Mouse (Mus musculus): ENCODE results near the gene Ambra1. TPM values are rescaled to one million over a fixed set of nuclear protein-coding genes. Genes with fewer than 3 reads are reported as not detected.

The Ambra1 gene
- polyA plus RNA-seq, 1 experiment from 2014 or later: 22.1 TPM

DNA sequence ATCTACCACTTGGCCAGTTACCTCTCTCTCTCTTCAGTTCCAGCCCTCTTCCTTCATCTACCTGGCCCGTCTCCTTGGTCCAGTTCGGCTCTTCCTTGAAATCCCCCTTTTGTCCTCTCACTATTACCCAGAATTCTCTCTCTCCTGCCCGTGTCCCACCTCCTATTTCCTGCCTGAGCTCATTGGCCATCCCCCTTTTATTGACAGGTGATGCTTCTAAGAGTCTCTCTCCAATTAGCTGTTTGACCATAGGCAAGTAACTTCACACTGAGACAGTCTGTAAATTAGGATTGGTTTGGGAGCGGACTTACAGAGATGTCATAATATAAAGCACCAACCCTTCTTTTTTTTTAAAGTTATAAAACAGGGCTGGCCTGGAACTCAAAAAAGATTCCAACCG, 14.8 kb downstream of the Ambra1 start:
- Histone ChIP-seq H3K9me3 (no peaks in the 10 kb centered on the region), H3K27ac (no peak overlapping the region), H3K9ac (no peak overlapping the region), H3K4me2 (no peak overlapping the region), H3K4me1 (no peaks in the 10 kb centered on the region), H3K27me3 (no peaks in the 10 kb centered on the region), H3K36me3 (replicated peaks) (no peaks in the 10 kb centered on the region), H3K4me3 (replicated peaks) (no peak overlapping the region)
- ATAC-seq (ENCODE audit: low FRiP score): no peak
- 83% methylated on average over 5 of the region's 5 CpGs for WGBS

DNA sequence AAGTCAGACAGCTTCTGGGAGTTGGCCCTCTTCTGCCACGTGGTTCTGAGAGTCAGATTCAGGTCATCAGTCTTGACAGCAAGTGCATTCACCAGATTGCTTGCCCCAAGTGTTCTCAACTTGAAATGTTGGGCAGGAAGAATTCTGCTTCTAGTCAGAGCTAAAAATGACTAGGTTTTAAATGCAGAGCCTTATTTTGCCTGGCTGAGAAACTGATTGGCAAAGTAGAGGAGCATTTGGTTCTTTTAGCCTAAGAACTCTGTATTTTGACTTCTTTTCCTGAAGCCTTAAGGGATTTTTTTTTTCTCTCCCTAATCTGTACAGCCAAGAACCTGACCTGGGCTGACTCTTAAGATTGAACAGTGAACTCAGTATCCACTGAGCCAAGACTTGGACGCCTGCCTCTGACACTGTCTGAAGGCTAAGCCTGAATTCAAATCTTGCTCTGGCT, 19.9 kb downstream of the Ambra1 start:
- no peak for ATAC-seq (ENCODE audit: low FRiP score)
- H3K4me1 ChIP-seq: no peaks in the 10 kb centered on the region
- H3K36me3 ChIP-seq (replicated peaks): no peaks in the 10 kb centered on the region
- H3K4me2 ChIP-seq: no peak overlapping the region
- no peak overlapping the region for H3K4me3 ChIP-seq (replicated peaks)
- 74% methylated on average over 2 of the region's 2 CpGs for WGBS
- no peaks in the 10 kb centered on the region for H3K27me3 ChIP-seq
- no peak overlapping the region for H3K9ac ChIP-seq
- H3K27ac ChIP-seq: no peak overlapping the region
- H3K9me3 ChIP-seq: no peaks in the 10 kb centered on the region

DNA sequence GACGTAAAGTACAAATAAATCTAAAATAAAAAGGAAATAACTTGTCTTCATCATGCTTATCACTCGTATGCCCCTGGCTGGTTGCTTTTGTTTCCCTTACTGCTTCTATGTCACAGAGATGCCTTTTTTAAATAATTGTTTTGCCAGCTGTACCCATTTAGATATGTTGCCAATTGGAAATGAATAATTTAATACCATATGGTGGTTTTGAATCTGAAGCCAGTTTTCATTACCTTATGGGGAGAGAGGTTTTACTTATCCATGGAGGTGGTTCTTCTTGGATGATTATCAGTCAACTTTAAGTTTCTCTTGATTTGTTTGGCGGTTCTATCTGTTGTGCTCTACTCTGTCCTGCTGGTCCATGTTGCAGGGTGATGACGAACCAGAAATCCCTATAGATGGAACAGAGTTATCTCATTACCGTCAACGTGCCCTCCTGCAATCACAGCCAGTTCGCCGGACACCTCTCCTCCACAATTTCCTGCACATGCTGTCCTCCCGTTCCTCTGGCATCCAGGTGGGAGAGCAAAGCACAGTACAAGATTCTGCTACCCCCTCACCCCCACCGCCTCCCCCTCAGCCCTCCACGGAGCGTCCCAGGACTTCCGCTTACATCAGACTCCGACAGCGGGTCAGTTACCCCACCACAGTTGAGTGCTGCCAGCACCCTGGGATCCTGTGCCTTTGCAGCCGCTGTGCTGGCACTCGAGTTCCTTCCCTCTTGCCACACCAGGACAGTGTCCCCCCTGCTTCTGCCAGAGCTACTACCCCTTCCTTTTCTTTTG, 42.2 kb downstream of the Ambra1 start:
- H3K9me3 ChIP-seq: no peaks in the 10 kb centered on the region
- H3K4me3 ChIP-seq (replicated peaks): no peak overlapping the region
- H3K4me2 ChIP-seq: no peak overlapping the region
- peaks cover 42% of the 10 kb centered on the region for H3K36me3 ChIP-seq (replicated peaks)
- WGBS: 95% methylated on average over 17 of the region's 17 CpGs
- H3K9ac ChIP-seq: no peak overlapping the region
- no peaks in the 10 kb centered on the region for H3K27me3 ChIP-seq
- no peak for ATAC-seq (ENCODE audit: low FRiP score)
- no peaks in the 10 kb centered on the region for H3K4me1 ChIP-seq
- no peak overlapping the region for H3K27ac ChIP-seq

DNA sequence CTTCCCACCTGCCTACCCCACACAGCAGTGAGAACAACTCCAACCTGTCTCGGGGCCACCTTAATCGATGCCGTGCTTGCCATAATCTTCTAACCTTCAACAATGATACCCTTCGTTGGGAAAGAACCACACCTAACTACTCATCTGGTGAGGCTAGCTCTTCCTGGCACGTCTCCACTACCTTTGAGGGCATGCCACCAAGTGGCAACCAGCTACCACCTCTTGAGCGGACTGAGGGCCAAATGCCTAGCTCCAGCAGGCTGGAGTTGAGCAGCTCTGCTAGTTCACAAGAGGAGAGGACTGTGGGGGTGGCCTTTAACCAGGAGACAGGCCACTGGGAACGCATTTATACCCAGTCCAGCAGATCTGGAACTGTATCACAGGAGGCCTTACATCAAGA, 43.4 kb downstream of the Ambra1 start:
- 97% methylated on average over 7 of the region's 7 CpGs for WGBS
- no peak overlapping the region for H3K9ac ChIP-seq
- H3K4me1 ChIP-seq: no peaks in the 10 kb centered on the region
- H3K4me3 ChIP-seq (replicated peaks): no peak overlapping the region
- ATAC-seq (ENCODE audit: low FRiP score): no peak
- H3K4me2 ChIP-seq: no peak overlapping the region
- H3K9me3 ChIP-seq: no peaks in the 10 kb centered on the region
- H3K36me3 ChIP-seq (replicated peaks): peaks cover 36% of the 10 kb centered on the region
- no peaks in the 10 kb centered on the region for H3K27me3 ChIP-seq
- no peak overlapping the region for H3K27ac ChIP-seq

DNA sequence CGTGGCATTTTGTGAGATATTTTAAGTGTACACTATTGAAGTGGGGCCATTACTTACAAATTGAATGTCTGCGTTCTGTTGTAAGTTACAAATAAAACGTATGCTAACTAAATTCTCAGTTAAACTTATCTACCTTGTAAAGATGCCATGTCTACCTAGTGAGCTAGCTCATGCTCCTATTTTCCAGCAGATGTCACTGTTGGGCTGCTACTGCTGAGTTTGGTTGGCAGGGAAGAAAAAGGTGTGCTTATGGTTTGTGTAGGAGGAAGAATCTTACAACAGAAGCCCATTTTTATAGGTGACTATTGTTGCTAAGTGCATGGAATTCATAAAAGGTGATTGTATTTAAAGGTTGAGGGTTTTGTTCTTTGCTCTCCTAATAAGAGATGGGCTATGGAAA, 49.2 kb downstream of the Ambra1 start:
- no peak for ATAC-seq (ENCODE audit: low FRiP score)
- H3K27me3 ChIP-seq: no peaks in the 10 kb centered on the region
- H3K4me3 ChIP-seq (replicated peaks): no peak overlapping the region
- H3K4me2 ChIP-seq: no peak overlapping the region
- peaks cover 2% of the 10 kb centered on the region; the same call in 1 of the 2 replicates for H3K4me1 ChIP-seq
- H3K27ac ChIP-seq: no peak overlapping the region
- no peaks in the 10 kb centered on the region for H3K9me3 ChIP-seq
- no peaks in the 10 kb centered on the region for H3K36me3 ChIP-seq (replicated peaks)
- H3K9ac ChIP-seq: no peak overlapping the region
- WGBS: 66% methylated on average over 3 of the region's 3 CpGs

DNA sequence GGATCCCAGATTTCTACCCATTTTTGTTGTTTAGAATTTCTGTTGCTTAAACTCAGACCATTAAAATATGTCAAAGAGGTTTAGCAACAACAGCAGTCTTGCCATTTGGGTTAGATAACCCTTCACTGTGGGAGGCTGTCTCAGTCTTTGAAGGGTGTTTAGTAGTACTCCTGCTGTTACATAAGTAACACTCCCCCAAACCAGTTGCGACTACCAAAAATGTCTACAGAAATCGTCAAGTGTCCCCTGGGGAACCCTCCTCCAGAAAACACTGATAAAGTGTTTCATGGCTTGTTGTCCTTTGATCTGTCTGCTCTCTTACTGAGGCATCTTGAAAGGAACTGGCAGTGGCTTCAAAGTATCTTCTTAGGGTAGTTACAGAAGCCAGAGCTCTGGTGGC, 61.7 kb downstream of the Ambra1 start:
- Histone ChIP-seq H3K4me1 (no peaks in the 10 kb centered on the region), H3K27me3 (no peaks in the 10 kb centered on the region), H3K4me3 (replicated peaks) (no peak overlapping the region), H3K9ac (no peak overlapping the region), H3K9me3 (no peaks in the 10 kb centered on the region), H3K27ac (no peak overlapping the region), H3K36me3 (replicated peaks) (no peaks in the 10 kb centered on the region), H3K4me2 (no peak overlapping the region)
- ATAC-seq (ENCODE audit: low FRiP score): no peak
- WGBS: 64% methylated on average over 2 of the region's 2 CpGs

DNA sequence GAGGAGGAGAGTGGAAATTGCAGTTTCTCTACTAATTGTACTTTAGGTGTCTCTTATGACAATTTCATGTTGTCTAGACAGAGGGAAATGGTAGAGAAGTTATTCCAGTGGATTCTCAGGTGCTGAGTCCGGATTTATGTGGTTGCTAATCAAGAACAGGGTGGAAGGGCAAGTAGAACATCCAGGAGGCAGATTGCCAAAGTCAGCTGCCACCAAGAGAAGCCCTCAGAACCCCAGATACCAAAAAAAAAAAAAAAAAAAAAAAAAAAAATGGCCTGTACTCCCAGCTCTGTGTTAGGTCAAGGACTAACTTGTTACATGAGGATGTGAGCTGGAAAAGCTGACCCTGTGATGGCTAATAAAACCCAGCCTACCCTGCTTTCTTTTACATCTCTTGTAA, 62.4 kb downstream of the Ambra1 start:
- Histone ChIP-seq H3K4me1 (no peaks in the 10 kb centered on the region), H3K9ac (no peak overlapping the region), H3K9me3 (no peaks in the 10 kb centered on the region), H3K36me3 (replicated peaks) (no peaks in the 10 kb centered on the region), H3K4me3 (replicated peaks) (no peak overlapping the region), H3K4me2 (no peak overlapping the region), H3K27ac (no peak overlapping the region), H3K27me3 (no peaks in the 10 kb centered on the region)
- WGBS: 88% methylated on average over 1 of the region's 1 CpGs
- no peak for ATAC-seq (ENCODE audit: low FRiP score)

DNA sequence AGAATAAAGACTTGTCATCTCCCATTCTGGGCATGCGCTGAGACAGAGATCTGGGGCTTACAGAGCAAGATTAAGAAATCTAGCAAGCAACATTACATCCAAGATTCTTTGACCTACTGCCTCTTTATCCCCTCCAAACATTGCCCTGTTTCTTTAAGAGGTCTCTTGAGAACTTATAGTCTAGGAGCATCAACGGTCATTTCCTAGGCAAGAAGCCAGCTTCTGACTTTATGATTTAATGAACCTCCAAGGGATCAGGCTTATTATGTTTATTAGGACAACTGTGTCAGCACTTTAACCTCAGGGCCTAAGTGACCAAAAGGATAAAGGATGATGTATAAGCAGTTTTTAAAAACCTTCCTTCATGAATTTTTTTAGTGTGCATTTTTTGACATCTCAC, 64.5 kb downstream of the Ambra1 start:
- no peak overlapping the region for H3K4me2 ChIP-seq
- H3K4me1 ChIP-seq: no peaks in the 10 kb centered on the region
- 78% methylated on average over 2 of the region's 2 CpGs for WGBS
- H3K4me3 ChIP-seq (replicated peaks): no peak overlapping the region
- no peak overlapping the region for H3K27ac ChIP-seq
- H3K36me3 ChIP-seq (replicated peaks): no peaks in the 10 kb centered on the region
- no peaks in the 10 kb centered on the region for H3K27me3 ChIP-seq
- no peak overlapping the region for H3K9ac ChIP-seq
- ATAC-seq (ENCODE audit: low FRiP score): no peak
- H3K9me3 ChIP-seq: no peaks in the 10 kb centered on the region

DNA sequence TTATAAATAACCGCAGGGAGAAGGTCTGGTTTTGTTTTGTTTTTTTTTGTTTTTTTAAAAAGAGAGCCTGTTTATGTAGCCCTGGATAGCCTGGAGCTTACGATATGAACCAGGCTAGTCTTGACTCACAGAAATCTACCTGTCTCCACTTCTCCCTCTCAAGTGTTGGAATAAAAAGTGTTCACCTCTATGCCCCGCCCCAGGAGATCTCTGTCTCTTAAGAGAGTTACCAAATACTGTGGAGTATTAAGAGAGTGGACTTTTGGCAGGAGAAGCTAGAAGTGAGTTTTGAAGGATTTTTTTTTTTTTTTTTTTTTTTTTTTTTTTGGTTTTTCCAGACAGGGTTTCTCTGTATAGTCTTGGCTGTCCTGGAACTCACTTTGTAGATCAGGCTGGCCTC, 65.2 kb downstream of the Ambra1 start:
- H3K4me2 ChIP-seq: no peak overlapping the region
- no peak overlapping the region for H3K9ac ChIP-seq
- no peaks in the 10 kb centered on the region for H3K36me3 ChIP-seq (replicated peaks)
- H3K4me3 ChIP-seq (replicated peaks): no peak overlapping the region
- WGBS: 88% methylated on average over 3 of the region's 3 CpGs
- ATAC-seq (ENCODE audit: low FRiP score): no peak
- H3K4me1 ChIP-seq: no peaks in the 10 kb centered on the region
- no peaks in the 10 kb centered on the region for H3K27me3 ChIP-seq
- no peaks in the 10 kb centered on the region for H3K9me3 ChIP-seq
- H3K27ac ChIP-seq: no peak overlapping the region

DNA sequence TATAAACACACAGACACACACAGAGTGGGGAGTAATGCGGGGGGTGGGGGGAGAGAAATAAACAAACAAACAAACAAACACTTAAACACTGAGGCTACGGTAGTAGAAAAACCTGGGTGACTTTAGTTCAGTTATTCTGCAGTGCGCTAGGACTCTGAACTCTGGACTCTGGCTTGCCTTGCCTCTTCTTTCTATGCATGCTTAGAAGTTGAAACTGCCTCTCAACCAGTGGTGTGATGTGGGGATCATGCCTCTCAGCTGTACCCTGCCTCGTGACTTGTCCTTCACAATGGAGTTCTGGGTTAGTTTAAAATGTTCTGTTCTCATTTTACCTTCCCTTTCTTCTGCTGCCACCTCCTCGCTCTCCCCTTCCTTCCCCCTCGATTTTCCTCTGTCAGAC, 81.5 kb downstream of the Ambra1 start:
- Histone ChIP-seq H3K9ac (no peak overlapping the region), H3K27ac (no peak overlapping the region), H3K4me1 (no peaks in the 10 kb centered on the region), H3K4me3 (replicated peaks) (no peak overlapping the region), H3K9me3 (no peaks in the 10 kb centered on the region), H3K36me3 (replicated peaks) (peaks cover 14% of the 10 kb centered on the region), H3K27me3 (no peaks in the 10 kb centered on the region), H3K4me2 (no peak overlapping the region)
- WGBS: 87% methylated on average over 6 of the region's 6 CpGs
- no peak for ATAC-seq (ENCODE audit: low FRiP score)

DNA sequence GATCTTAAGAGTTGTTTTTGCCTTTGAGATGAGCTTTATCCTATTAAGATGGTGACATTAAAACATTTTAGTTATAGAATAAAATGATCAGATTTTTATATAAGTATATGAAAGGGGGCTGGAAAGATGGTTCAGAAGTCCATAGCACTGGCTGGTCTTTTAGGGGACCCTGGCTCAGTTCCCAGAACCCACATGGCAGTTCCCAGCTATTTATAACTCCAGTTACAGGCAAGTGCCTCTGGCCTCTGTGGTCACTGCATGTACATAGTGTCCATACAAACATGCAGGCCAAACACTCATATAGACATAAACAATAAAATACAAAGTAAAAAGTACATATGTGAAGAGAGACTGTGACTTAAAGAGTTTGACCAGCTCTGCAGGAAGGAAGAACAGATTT, 86.8 kb downstream of the Ambra1 start:
- H3K4me2 ChIP-seq: no peak overlapping the region
- no peaks in the 10 kb centered on the region for H3K4me1 ChIP-seq
- no peak overlapping the region for H3K4me3 ChIP-seq (replicated peaks)
- no peaks in the 10 kb centered on the region for H3K27me3 ChIP-seq
- H3K9ac ChIP-seq: no peak overlapping the region
- H3K9me3 ChIP-seq: no peaks in the 10 kb centered on the region
- no peak overlapping the region for H3K27ac ChIP-seq
- peaks cover 2% of the 10 kb centered on the region; the same call in 1 of the 2 replicates for H3K36me3 ChIP-seq (replicated peaks)
- no peak for ATAC-seq (ENCODE audit: low FRiP score)

DNA sequence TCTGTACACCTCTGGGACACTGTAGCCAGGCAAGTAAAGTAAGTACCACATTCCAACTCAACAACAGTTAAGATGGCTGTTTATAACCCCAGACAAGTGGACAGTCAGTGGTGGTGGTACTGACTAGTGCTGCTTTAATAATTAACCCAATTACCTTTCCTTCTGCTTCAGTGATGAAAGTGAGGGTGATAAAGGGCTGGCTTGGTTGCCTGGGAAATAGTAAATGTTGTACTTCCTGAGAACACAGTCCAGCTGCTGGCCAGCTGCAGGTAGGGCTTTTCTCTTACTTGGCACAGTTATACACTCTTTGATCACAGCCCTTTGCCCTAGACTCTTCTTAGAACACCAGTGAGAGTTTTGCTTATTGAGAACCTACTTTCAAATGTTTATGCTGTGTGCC, 102.3 kb downstream of the Ambra1 start:
- H3K27me3 ChIP-seq: no peaks in the 10 kb centered on the region
- 0 out of 2 replicates have a peak, but pooled peaks cover 2% of the 10 kb centered on the region for H3K4me1 ChIP-seq
- no peaks in the 10 kb centered on the region for H3K36me3 ChIP-seq (replicated peaks)
- ATAC-seq (ENCODE audit: low FRiP score): no peak
- no peak overlapping the region for H3K4me3 ChIP-seq (replicated peaks)
- H3K4me2 ChIP-seq: no peak overlapping the region
- no peak overlapping the region for H3K27ac ChIP-seq
- no peaks in the 10 kb centered on the region for H3K9me3 ChIP-seq
- H3K9ac ChIP-seq: no peak overlapping the region

DNA sequence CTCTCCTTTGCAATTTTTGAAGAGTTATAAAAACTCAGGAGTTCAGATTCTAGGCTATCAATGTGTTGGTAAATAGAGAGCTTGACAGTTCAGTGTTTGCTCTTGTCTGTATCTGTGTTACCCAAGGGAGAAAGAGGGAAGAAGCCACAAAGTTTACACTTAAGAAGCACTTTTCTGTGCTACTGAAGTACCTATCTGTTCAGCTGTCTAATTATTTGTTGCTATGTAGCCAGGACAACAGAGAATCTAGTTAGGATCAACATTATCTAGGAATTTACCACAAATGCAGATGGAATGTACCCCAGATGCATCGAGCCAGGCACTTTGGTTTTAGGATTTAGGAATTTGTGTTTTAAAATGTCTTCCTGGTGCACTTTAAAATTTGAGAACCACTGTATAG, 104.3 kb downstream of the Ambra1 start:
- Histone ChIP-seq H3K27me3 (no peaks in the 10 kb centered on the region), H3K4me3 (replicated peaks) (no peak overlapping the region), H3K9me3 (no peaks in the 10 kb centered on the region), H3K9ac (no peak overlapping the region), H3K36me3 (replicated peaks) (no peaks in the 10 kb centered on the region), H3K4me2 (no peak overlapping the region), H3K4me1 (0 out of 2 replicates have a peak, but pooled peaks cover 2% of the 10 kb centered on the region), H3K27ac (no peak overlapping the region)
- ATAC-seq (ENCODE audit: low FRiP score): no peak
- 87% methylated on average over 1 of the region's 1 CpGs for WGBS

Data from forebrain, embryonic 12.5 days (tissue).